Mouse (Mus musculus) stomach, embryonic 16.5 days (tissue): ENCODE data around the gene Neurl1a. TPM values are rescaled to one million over a fixed set of nuclear protein-coding genes. Genes with fewer than 3 reads are reported as not detected.

Experiments used
- ATAC-seq: fragments of 200-750 bp; cut with Nextera tagmentation; 2 replicates; pipeline ENCODE4 v1.8.0; 2017; ENCODE audit warnings: moderate number of reproducible peaks, moderate TSS enrichment; ENCODE audit not compliant: insufficient read depth, low FRiP score
- H3K27ac ChIP-seq: fragments of 300-500 bp; sonication (generic); 2 replicates; pipeline ENCODE4 v1.5.1; 2014; ENCODE audit warnings: low read length
- H3K27me3 ChIP-seq: fragments of 300-500 bp; sonication (generic); 2 replicates; pipeline ENCODE4 v1.6.1; 2014; ENCODE audit warnings: low read length, control low read depth, mixed read lengths; ENCODE audit not compliant: control insufficient read depth, insufficient read depth
- H3K36me3 ChIP-seq: fragments of 300-500 bp; sonication (generic); 2 replicates; pipeline ENCODE4 v1.6.1; 2014; ENCODE audit warnings: low read length; ENCODE audit not compliant: control insufficient read depth, insufficient read depth
- H3K4me1 ChIP-seq: fragments of 300-500 bp; sonication (generic); 2 replicates; pipeline ENCODE4 v1.6.1; 2014; ENCODE audit warnings: low read length, control low read depth, mixed read lengths; ENCODE audit not compliant: control insufficient read depth, insufficient read depth
- H3K4me2 ChIP-seq: fragments of 300-500 bp; sonication (generic); 2 replicates; pipeline ENCODE4 v1.6.1; 2014; ENCODE audit warnings: low read depth, low read length, mixed read lengths
- H3K4me3 ChIP-seq: fragments of 300-500 bp; sonication (generic); replicated peaks from 2 replicates; pipeline ENCODE4 v1.5.1; 2014; ENCODE audit warnings: mild to moderate bottlenecking, low read length
- H3K9ac ChIP-seq: fragments of 300-500 bp; sonication (generic); 2 replicates; pipeline ENCODE4 v1.6.1; 2014; ENCODE audit warnings: low read length
- H3K9me3 ChIP-seq: fragments of 300-500 bp; sonication (generic); replicated peaks from 2 replicates; pipeline ENCODE4 v1.6.1; 2016; ENCODE audit warnings: low read length, control low read depth; ENCODE audit not compliant: control insufficient read depth
- WGBS: fragments of 180-500 bp; shearing (Covaris S2); extraction: QIAGEN DNeasy Blood & Tissue Kit; methylation state at CpG from one replicate; pipeline ENCODE4 v1.1.7; 2014; 5-methylcytosine and 5-hydroxymethylcytosine counted together
- polyA plus RNA-seq: library from polyadenylated mRNA; unstranded; fragments of >200 nt; fragmentation: Nextera tagmentation; extraction: Ambion mirVana; gene quantifications from 2 replicates; pipeline ENCODE4 v1.2.1, GENCODE M21; 2015

Gene Neurl1a
- polyA plus RNA-seq, 1 experiment from 2014 or later, result 6.8 TPM

DNA sequence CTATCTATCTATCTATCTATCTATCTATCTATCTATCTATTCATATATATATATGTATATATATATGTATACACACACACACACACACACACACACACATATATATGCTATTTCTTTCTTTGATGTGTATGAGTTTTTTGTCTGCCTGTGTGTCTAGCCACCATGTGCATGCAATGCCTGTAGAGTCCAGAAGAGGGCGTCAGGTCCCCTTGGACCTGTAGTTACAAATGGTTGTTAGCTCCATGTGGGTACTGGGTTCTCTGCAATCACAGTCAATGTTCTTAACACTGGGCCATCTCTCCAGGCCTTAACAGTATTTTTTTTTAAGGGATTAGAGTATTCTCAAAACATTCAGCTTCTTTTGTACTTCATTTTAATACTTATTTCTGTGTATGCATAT, 34.9 kb downstream of the Neurl1a start:
- no peaks in the 10 kb centered on the region for H3K36me3 ChIP-seq
- WGBS, result 63% methylated on average over 1 of the region's 1 CpGs
- H3K9me3 ChIP-seq, result no peaks in the 10 kb centered on the region
- no peak overlapping the region for H3K4me3 ChIP-seq
- no peak overlapping the region for H3K9ac ChIP-seq
- no peak overlapping the region for H3K4me2 ChIP-seq
- no peaks in the 10 kb centered on the region for H3K4me1 ChIP-seq
- ATAC-seq, result no peak
- no peaks in the 10 kb centered on the region for H3K27me3 ChIP-seq
- H3K27ac ChIP-seq, result no peak overlapping the region

DNA sequence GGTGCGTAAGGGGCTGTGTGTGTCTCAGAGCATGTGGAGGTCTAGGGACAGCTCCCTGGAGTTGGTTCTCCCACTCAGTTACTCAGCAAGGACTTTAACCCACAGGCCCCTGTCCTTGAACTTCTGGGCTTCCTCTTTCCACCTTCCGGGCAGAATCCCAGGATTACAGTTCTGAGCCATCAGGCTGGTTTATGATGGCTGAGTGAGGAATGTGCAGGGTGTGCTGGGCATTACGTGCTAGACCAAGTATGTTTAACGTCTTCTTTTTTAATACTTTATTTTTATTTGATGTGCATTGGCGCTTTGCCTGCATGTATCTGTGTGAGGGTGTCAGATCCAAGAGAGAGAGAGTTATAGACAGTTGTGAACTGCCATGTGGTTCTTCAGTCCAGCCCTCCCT, 38.1 kb downstream of the Neurl1a start:
- H3K27me3 ChIP-seq, result no peaks in the 10 kb centered on the region
- H3K4me2 ChIP-seq, result no peak overlapping the region
- 67% methylated on average over 5 of the region's 5 CpGs for WGBS
- no peaks in the 10 kb centered on the region for H3K36me3 ChIP-seq
- peak; percentile 30; the same call in 1 of the 2 replicates for ATAC-seq
- H3K4me3 ChIP-seq, result no peak overlapping the region
- no peaks in the 10 kb centered on the region for H3K4me1 ChIP-seq
- H3K9me3 ChIP-seq, result no peaks in the 10 kb centered on the region
- H3K27ac ChIP-seq, result no peak overlapping the region
- H3K9ac ChIP-seq, result no peak overlapping the region

DNA sequence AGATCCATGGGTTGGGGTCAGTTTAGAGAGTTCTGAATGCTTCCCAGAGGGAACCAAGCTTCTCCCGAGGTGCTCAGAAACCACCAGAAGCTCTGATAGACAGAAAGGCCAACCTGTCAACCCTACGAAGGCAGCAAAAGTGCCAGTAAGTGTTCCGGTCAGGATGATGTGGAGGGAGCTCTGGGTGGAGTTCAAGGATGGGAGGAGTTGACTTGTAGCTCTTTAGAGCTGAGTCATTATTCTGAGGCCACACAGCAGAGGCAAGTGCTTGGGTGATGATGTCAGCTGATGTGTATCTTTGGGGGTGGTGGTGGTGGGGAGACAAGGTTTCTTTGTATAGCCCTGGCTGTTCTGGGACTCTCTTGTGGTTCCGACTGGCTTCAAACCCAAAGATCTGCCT, 41.0 kb downstream of the Neurl1a start:
- ATAC-seq, result peak; percentile 62

DNA sequence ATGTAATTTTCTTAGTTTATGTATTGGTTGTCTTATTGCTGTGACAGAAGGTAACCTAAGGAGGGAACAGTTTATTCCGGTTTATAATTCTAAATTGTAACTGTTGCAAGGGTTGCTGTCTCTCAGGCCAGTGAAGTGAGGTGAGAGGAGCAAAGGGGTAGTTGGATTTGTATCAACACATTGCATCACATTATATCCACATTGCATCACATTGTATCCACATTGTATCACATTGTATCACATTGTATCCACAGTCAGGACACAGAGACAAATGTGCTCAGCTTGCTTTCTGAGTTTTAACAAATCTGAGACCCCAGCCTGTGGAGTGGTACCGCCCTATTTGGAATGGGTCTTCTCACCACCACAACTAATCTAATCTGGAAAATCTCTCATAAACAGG, 41.6 kb downstream of the Neurl1a start:
- H3K9me3 ChIP-seq, result no peaks in the 10 kb centered on the region
- H3K4me1 ChIP-seq, result no peaks in the 10 kb centered on the region
- no peak for ATAC-seq
- H3K4me3 ChIP-seq, result no peak overlapping the region
- 89% methylated on average over 2 of the region's 2 CpGs for WGBS
- H3K27me3 ChIP-seq, result no peaks in the 10 kb centered on the region
- no peak overlapping the region for H3K27ac ChIP-seq
- H3K9ac ChIP-seq, result no peak overlapping the region
- H3K4me2 ChIP-seq, result no peak overlapping the region
- H3K36me3 ChIP-seq, result no peaks in the 10 kb centered on the region

More for the DNA sequence above, 41.0 kb downstream of the Neurl1a start:
- Histone ChIP-seq H3K27ac (no peak overlapping the region), H3K27me3 (no peaks in the 10 kb centered on the region), H3K4me1 (no peaks in the 10 kb centered on the region), H3K36me3 (no peaks in the 10 kb centered on the region), H3K9ac (no peak overlapping the region), H3K4me2 (no peak overlapping the region), H3K9me3 (no peaks in the 10 kb centered on the region), H3K4me3 (no peak overlapping the region)
- 56% methylated on average over 4 of the region's 4 CpGs for WGBS

DNA sequence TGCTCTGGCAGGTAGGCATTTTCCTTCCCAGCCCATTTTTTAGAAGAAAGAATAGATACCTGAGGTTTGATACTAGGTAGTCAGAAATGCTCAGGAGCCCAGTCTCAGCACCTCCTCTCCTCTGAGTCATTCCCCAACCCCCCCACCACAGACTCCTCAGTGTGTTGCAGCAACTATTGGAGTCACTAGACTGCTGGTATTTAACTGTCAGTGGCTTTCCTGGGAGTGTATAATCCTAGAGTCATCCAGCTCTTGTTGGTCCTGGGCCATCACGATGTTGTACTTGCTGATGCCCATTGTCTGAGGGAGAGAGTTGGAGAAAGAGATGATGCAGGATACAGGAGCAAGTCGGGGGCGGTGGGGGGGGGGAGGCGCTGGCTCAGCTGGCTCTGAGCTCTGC, 42.4 kb downstream of the Neurl1a start:
- no peaks in the 10 kb centered on the region for H3K36me3 ChIP-seq
- WGBS, result 85% methylated on average over 4 of the region's 4 CpGs
- no peak for ATAC-seq
- no peak overlapping the region for H3K4me2 ChIP-seq
- no peak overlapping the region for H3K27ac ChIP-seq
- no peak overlapping the region for H3K9ac ChIP-seq
- H3K4me3 ChIP-seq, result no peak overlapping the region
- no peaks in the 10 kb centered on the region for H3K4me1 ChIP-seq
- H3K9me3 ChIP-seq, result no peaks in the 10 kb centered on the region
- no peaks in the 10 kb centered on the region for H3K27me3 ChIP-seq

DNA sequence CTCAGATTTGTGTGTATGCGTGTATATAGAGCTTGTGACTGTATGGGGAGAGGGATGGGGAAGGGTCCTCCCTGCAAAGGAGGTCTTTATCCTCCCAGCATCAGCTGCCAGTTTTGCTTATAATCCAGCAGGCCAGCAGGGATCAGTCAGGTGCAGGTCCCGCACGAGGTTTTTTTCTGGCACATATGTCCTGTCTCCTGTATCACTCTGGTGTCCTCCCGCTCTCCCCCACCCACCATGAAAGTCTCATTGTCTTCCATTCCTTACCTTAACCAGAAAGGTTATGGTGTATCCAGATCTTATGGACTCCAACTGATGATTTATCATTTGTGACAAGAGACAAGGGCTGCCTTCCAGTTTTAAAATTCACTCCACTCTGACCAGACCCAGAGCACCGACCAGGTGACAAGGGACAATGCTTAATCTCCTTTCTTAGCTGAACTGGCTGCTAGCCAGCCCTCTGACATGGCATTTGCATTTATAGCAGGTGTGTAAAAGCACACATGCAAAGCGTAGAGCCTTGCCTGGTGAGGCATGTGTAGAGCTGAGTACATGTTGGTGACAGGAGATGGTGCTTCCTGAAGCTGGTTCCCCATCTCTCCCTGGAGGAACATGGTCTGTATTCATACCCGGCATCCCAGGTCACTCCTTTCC, 43.0 kb downstream of the Neurl1a start:
- no peak overlapping the region for H3K4me3 ChIP-seq
- no peaks in the 10 kb centered on the region for H3K4me1 ChIP-seq
- H3K9ac ChIP-seq, result no peak overlapping the region
- H3K27ac ChIP-seq, result no peak overlapping the region
- ATAC-seq, result no peak
- H3K27me3 ChIP-seq, result no peaks in the 10 kb centered on the region
- H3K9me3 ChIP-seq, result no peaks in the 10 kb centered on the region
- H3K36me3 ChIP-seq, result no peaks in the 10 kb centered on the region
- no peak overlapping the region for H3K4me2 ChIP-seq
- WGBS, result 66% methylated on average over 7 of the region's 7 CpGs

DNA sequence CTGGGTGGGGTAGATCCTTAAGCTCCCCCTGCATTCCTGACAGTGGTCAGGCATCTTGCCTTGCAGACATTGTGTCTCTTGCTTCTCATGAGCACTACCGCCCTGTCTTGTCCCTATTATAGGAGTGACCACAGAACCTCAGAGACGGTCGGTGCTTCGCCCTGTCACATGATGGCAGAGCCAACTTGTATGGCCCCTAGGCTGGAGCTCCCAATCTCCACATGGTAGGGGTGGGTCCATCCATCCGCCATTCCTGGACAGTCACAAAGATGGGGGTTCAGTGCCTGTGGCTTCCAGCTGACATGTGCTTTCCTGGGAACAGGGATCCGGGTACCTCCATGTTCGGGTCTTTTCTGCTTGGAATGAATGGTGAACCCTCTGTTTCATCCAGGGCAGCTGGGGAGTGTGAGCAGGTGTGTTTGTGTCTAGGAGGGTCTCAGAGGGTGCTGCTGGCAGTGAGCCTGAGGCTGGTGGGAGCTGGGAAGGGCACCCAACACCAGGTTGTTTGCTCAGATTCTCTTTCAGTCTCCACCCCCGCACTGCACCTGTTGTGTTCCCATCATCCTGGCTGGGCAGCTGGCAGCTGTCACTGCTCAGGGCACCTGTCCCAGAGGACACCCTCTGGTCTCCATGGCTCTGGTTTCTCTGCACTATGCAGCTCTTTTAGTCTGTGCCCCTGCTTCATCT, 43.7 kb downstream of the Neurl1a start:
- Histone ChIP-seq H3K36me3 (no peaks in the 10 kb centered on the region), H3K4me1 (no peaks in the 10 kb centered on the region), H3K27me3 (no peaks in the 10 kb centered on the region), H3K4me2 (no peak overlapping the region), H3K4me3 (no peak overlapping the region), H3K9me3 (no peaks in the 10 kb centered on the region), H3K27ac (no peak overlapping the region), H3K9ac (no peak overlapping the region)
- ATAC-seq, result no peak
- 78% methylated on average over 8 of the region's 8 CpGs for WGBS

DNA sequence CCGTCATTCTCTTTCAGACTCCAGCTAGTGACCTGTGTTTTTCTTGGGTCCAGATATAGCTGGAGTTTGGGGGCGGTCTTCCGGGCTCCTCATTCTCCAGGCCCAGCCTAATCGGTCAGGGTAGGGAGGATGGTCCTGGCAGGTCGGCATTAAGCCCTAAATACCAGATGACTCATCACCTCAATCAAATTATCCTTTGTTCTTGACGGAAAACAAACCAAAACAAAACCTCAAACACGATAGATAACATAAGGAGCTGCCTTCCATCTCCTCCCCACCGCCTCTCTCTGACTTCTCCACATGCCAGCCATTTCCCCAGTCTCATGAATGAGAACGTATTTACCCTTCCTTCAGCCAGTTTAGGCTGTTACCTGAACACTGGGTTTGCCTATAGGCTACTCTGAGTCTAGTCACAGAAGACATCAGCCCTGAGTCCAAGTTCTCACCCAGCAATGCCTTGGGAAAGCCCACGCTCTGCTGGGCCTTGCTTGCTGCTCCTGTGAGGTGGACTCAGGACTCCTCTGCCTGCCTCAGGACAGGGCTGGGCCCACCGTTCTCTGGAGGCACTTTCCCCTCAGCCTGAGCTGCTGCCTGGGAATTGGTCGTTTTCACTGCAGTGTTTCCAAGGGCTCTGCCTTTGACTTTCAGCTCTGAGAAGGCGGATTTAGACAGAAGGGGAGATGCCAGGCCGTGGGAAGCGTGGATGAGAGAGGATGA, 44.4 kb downstream of the Neurl1a start:
- H3K9me3 ChIP-seq, result no peaks in the 10 kb centered on the region
- 51% methylated on average over 15 of the region's 15 CpGs for WGBS
- H3K27me3 ChIP-seq, result no peaks in the 10 kb centered on the region
- H3K36me3 ChIP-seq, result no peaks in the 10 kb centered on the region
- H3K27ac ChIP-seq, result no peak overlapping the region
- H3K4me2 ChIP-seq, result no peak overlapping the region
- ATAC-seq, result no peak
- H3K4me1 ChIP-seq, result no peaks in the 10 kb centered on the region
- no peak overlapping the region for H3K4me3 ChIP-seq
- no peak overlapping the region for H3K9ac ChIP-seq

DNA sequence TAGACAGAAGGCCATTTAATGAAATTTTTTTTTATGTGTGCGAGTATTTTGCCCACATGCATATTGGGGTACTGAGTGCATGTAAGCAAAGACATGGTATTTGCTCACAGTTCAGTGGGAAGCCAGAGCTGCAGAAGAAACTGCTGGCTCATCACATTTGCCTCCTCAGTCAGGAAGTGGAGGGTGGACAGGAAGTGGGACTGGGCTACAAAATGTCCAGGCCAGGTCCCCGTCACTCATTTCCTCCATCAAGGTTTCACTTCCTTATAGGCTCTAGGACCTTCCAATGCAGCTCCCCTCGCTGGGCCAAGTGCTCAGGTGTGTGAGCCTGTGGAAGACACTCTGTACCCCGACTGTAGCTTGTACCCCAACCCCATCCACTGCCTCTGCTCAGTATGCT, 46.1 kb downstream of the Neurl1a start:
- 79% methylated on average over 4 of the region's 4 CpGs for WGBS
- Histone ChIP-seq H3K9ac (no peak overlapping the region), H3K4me1 (peaks cover 11% of the 10 kb centered on the region; the same call in 1 of the 2 replicates)

More for the DNA sequence above, 46.1 kb downstream of the Neurl1a start:
- H3K9me3 ChIP-seq, result no peaks in the 10 kb centered on the region
- no peak overlapping the region for H3K27ac ChIP-seq
- no peaks in the 10 kb centered on the region for H3K27me3 ChIP-seq
- H3K4me2 ChIP-seq, result no peak overlapping the region
- no peak for ATAC-seq
- H3K4me3 ChIP-seq, result no peak overlapping the region
- no peaks in the 10 kb centered on the region for H3K36me3 ChIP-seq
